Mouse (Mus musculus) stomach, adult 2 months (tissue): ENCODE results near the gene Ccnc. TPM values are rescaled to one million over a fixed set of nuclear protein-coding genes. Genes with fewer than 3 reads are reported as not detected.

Source experiments
- polyA plus RNA-seq: library from polyadenylated mRNA; depleted of rRNA; stranded (reverse); fragments of >200 nt; gene quantifications from 2 replicates; pipeline ENCODE4 v1.2.3, GENCODE M21; 2012; rRNA removed

Ccnc gene
- 0.57 and 1.5 TPM in 2 replicates for polyA plus RNA-seq

DNA sequence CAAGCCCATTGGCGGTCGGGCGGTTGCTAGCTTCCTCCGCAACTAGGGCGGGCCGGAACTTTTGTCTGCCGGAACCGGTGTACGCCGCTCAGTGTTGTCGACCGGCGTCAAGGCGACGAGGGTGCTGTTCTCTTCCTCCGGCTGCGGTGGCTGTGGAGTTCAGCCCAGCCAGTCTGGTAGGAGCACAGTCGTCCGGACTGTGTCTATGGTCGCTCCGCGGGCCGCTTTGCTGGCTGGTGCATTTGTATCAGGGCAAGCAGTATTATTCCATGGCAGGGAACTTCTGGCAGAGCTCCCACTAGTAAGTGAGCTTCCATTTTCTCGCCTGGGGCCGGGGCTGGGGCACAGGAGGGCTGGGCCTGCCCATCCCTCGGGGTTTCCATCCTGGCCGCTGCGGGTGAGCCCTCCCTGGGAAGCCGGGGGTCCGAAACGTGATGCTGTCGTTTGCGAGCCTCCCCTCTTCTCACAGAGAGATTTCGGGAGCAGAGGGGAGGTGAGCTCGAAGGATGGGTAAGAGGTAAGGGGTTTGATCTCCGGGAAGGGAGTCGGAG, at the start of gene Ccnc:
Gene Ccnc, plus strand, starts transcription at position 87 of the 551 bp plus-strand sequence.

DNA sequence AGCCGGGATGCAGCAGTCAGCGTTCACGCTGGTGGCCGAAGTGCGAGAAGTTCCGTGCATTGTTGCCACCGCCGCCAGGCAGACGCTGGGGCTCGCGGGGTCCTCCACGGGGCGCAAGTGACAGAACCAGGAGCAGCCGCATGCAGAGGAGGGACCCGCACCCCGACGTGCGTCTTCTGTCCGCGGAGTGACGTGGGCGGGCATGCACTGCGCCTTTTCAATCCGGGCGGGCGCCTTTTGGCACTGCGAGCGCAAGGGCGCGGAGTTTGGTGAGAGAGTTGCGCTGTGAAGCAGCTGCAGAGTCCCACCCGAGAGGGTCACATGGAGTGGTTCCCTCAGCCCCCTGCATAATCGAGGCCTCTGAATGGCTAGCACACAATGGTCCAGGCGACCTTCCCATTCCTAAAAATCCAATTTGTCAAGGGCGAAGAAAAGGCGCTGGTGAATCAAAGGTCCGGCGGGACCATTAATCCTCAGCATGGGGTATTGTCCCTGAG, 41.9 kb upstream of the Ccnc start, which contains the start of gene Prdm13:
Gene Prdm13, minus strand, starts transcription at position 369 of the 497 bp plus-strand sequence.

GRCm38 (mm10) chr4:21766863-21767304, 39.4 kb downstream of the Ccnc start, which contains the start of the genes Usp45 and Tstd3:
Gene Usp45, plus strand, starts transcription at chr4:21767156.
Gene Tstd3, minus strand, starts transcription at chr4:21767212.

Other genes with a start within 250 kb of the Ccnc start
- gene Prdm13, start 41.7 kb upstream of the Ccnc start, polyA plus RNA-seq = not detected in 2 replicates
- 0.38 and 0.68 TPM in 2 replicates for gene Usp45, start 39.5 kb downstream of the Ccnc start, polyA plus RNA-seq
- gene Tstd3, start 39.5 kb downstream of the Ccnc start, polyA plus RNA-seq = 0.30 and 0.54 TPM in 2 replicates
- 3.3 and 6.1 TPM in 2 replicates for gene Pnisr, start 119.9 kb downstream of the Ccnc start, polyA plus RNA-seq
- 0.43 and 0.79 TPM in 2 replicates for gene Coq3, start 152.0 kb downstream of the Ccnc start, polyA plus RNA-seq
- gene Faxc, start 203.6 kb downstream of the Ccnc start, polyA plus RNA-seq = 0.54 and 0.80 TPM in 2 replicates